Mouse (Mus musculus) small intestine, adult 2 months (tissue): ENCODE measurements around the gene Papola. TPM values are rescaled to one million over a fixed set of nuclear protein-coding genes. Genes with fewer than 3 reads are reported as not detected.
A peak's percentile ranks its signal among the peaks of the same experiment; 100 is the strongest.

Experiments
- H3K27ac ChIP-seq: fragments of 200-500 bp; 2 replicates; pipeline ENCODE4 v1.5.1; 2012; ENCODE audit warnings: low read depth, low read length, control low read depth, inconsistent platforms; ENCODE audit not compliant: insufficient read depth
- H3K27me3 ChIP-seq: fragments of 200-500 bp; 2 replicates; pipeline ENCODE4 v1.6.1; 2012; ENCODE audit warnings: mild to moderate bottlenecking, moderate library complexity, low read length, inconsistent platforms; ENCODE audit not compliant: control insufficient read depth, insufficient read depth
- H3K36me3 ChIP-seq: fragments of 200-500 bp; 2 replicates; pipeline ENCODE4 v1.6.1; 2012; ENCODE audit warnings: mild to moderate bottlenecking, low read length, control low read depth, inconsistent platforms; ENCODE audit not compliant: control insufficient read depth, insufficient read depth
- H3K4me1 ChIP-seq: fragments of 200-500 bp; 2 replicates; pipeline ENCODE4 v1.6.1; 2012; ENCODE audit warnings: low read length, inconsistent platforms, mixed read lengths; ENCODE audit not compliant: control insufficient read depth, insufficient read depth, insufficient read length
- H3K4me3 ChIP-seq: fragments of 200-500 bp; 2 replicates; pipeline ENCODE4 v1.5.1; 2012; ENCODE audit warnings: low read depth, mild to moderate bottlenecking, control low read depth, inconsistent platforms, low read length, moderate library complexity
- CTCF ChIP-seq: fragments of 200-500 bp; IDR thresholded peaks from 2 replicates; pipeline ENCODE4 v1.5.1; 2012; ENCODE audit warnings: low read depth, mild to moderate bottlenecking, control low read depth, inconsistent platforms, low read length, moderate library complexity, mixed read lengths; ENCODE audit not compliant: insufficient replicate concordance, insufficient read length; ENCODE audit errors: extremely low read depth
- POLR2A ChIP-seq: fragments of 200-500 bp; IDR thresholded peaks from 2 replicates; pipeline ENCODE4 v1.6.1; 2012; ENCODE audit warnings: low read depth, mild to moderate bottlenecking, control low read depth, inconsistent platforms, low read length, moderate library complexity
- WGBS: fragments of 180-500 bp; shearing (Covaris S2); methylation state at CpG from one replicate; pipeline ENCODE4 v1.1.7; 2018; 5-methylcytosine and 5-hydroxymethylcytosine counted together
- polyA plus RNA-seq: library from polyadenylated mRNA; depleted of rRNA; stranded (reverse); fragments of >200 nt; gene quantifications from 2 replicates; pipeline ENCODE4 v1.2.3, GENCODE M21; 2012

Papola gene
- polyA plus RNA-seq, 1 experiment = 61.3 TPM

DNA sequence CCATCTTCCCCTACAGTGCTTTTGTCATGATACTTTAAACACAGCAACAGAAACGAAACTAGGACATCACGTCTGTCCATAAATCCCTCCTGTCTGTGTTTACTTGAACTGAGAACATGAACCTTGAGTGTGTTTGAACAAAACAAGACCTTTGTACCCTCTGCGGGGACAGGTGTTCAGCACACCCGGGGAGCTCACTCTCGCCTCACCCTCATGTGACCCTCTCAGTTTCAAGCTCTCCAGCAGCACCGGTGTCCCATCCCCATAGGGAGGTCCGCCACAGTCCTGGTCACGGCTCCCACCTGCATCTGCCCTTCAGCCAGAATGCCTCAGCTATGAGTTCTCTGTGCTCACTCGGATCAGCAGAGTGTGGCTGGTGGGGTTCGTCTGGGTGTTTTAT, 30.7 kb upstream of the Papola start:
- H3K4me1 ChIP-seq = peaks cover 22% of the 10 kb centered on the region
- 28% methylated on average over 10 of the region's 10 CpGs for WGBS
- peak overlapping the region; percentile 46 for H3K27ac ChIP-seq
- H3K27me3 ChIP-seq = no peaks in the 10 kb centered on the region
- TF ChIP-seq CTCF = no peak
- TF ChIP-seq POLR2A = no peak
- peak overlapping the region; percentile 16; the same call in 1 of the 2 replicates for H3K4me3 ChIP-seq
- H3K36me3 ChIP-seq = no peaks in the 10 kb centered on the region

DNA sequence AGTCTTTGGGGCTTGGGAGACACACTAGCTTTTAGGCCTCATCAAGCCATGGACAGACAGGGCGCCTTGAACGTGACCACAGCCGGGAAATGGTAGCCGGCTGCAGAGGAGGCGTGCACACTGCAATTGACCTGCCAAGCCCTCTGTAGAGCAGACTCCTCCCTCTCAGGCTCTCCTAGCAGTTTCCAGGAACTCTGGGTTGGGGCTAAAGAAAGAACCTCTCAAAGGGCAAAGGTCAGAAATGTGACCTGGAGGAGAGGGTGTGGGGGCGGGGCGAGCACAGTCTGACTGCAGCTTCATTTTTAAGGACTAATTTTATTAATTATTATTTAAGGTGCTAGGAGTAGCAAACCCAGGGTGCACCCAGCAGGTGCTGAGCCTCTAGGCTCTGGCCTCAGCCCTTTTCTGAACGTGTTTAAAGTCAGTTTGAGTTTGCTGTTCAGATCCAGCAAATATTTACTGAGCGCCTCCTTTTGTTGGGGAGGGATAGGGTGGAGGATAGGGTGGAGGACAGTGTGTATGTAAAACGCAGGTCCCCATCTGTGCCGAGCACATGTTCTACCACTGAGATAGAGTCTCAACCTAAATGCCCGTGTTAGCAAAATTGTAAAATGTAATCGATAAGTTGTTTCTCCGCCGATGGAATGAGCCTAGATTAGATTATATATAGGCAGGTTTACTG, 26.5 kb upstream of the Papola start:
- TF ChIP-seq POLR2A = 0 out of 2 replicates have a peak, but pooled peaks have one; percentile 27
- no peak for TF ChIP-seq CTCF
- Histone ChIP-seq H3K36me3 (no peaks in the 10 kb centered on the region), H3K4me3 (no peak overlapping the region), H3K27ac (peak overlapping the region; percentile 68), H3K4me1 (peaks cover 28% of the 10 kb centered on the region), H3K27me3 (no peaks in the 10 kb centered on the region)
- WGBS = 19% methylated on average over 15 of the region's 15 CpGs

- H3K27me3 ChIP-seq = no peaks in the 10 kb centered on the region
- peak overlapping the region; percentile 68; the same call in 1 of the 2 replicates for H3K27ac ChIP-seq
- H3K36me3 ChIP-seq = no peaks in the 10 kb centered on the region
- no peak overlapping the region for H3K4me3 ChIP-seq
- peaks cover 21% of the 10 kb centered on the region for H3K4me1 ChIP-seq
- 39% methylated on average over 2 of the region's 2 CpGs for WGBS
- no peak for TF ChIP-seq CTCF
- no peak for TF ChIP-seq POLR2A
These were observed 25.6 kb upstream of the Papola start for GRCm38 (mm10) chr12:105758911-105759310.

DNA sequence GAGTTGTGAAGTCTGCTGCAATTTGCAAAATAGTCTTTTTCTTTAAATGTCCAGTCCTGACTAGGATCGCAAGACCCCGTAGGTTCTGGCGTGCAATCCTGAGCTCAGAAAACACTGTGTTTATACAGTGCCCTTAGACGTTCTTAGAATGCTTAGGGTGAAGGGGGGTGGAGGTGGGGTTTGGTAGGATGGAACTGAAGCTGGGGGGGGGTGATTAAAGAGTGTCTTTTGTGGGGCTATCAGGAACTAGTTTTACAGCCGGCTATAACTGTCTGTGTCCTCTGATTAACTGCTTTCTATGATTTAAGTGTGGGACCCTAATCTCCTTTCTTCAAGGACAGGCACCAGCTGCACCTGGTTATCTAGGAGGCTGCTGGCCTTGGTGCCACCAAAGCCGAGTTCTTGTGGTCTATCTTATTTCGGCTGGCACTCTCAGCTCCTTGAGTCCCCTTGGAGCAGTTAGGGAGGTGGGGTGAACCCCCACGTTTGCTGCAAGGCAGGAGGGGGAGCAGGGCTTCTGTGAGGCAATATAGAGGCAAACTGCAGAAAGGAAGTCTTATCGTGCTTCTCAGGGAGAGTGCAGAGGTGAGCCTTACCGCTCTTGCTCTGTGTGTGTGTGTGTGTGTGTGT, 24.5 kb upstream of the Papola start:
- TF ChIP-seq CTCF (no peak), POLR2A (no peak)
- WGBS = 9% methylated on average over 10 of the region's 10 CpGs
- H3K4me1 ChIP-seq = peaks cover 18% of the 10 kb centered on the region; the same call in 1 of the 2 replicates
- no peaks in the 10 kb centered on the region for H3K27me3 ChIP-seq
- H3K36me3 ChIP-seq = no peaks in the 10 kb centered on the region
- H3K27ac ChIP-seq = 0 out of 2 replicates have a peak overlapping the region, but pooled peaks have one; percentile 31
- H3K4me3 ChIP-seq = no peak overlapping the region

GRCm38 (mm10) chr12:105761171-105761570, 23.3 kb upstream of the Papola start:
- no peak overlapping the region for H3K27ac ChIP-seq

DNA sequence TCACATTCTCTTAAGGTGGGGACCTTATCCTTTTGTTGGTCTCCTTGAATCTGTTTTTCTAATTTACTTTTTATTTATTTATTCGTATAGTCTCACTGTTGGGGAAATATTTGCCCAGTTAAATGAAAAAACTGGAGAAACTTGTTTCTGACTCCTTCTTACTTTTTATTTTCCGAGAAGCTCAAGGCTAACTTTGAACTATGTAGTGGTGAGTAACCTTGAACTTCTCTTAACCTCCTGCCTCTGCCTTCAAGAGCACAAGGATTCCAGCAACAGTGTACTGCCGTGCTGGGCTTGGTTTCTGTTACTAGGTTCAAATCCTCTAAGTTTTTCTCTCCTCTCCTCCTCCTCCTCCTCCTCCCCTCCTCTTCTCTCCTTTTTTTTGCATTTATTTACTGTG, 22.9 kb upstream of the Papola start:
- 30% methylated on average over 3 of the region's 3 CpGs for WGBS
- Histone ChIP-seq H3K36me3 (no peaks in the 10 kb centered on the region), H3K4me1 (peaks cover 12% of the 10 kb centered on the region; the same call in 1 of the 2 replicates), H3K27me3 (no peaks in the 10 kb centered on the region), H3K4me3 (no peak overlapping the region), H3K27ac (no peak overlapping the region)
- TF ChIP-seq POLR2A = no peak
- no peak for TF ChIP-seq CTCF

More at GRCm38 (mm10) chr12:105761171-105761570, 23.3 kb upstream of the Papola start:
- WGBS = 22% methylated on average over 11 of the region's 11 CpGs
- Histone ChIP-seq H3K36me3 (no peaks in the 10 kb centered on the region), H3K27me3 (no peaks in the 10 kb centered on the region), H3K4me1 (peaks cover 15% of the 10 kb centered on the region; the same call in 1 of the 2 replicates), H3K4me3 (peak overlapping the region; percentile 3; the same call in 1 of the 2 replicates)
- TF ChIP-seq POLR2A (no peak), CTCF (no peak)

GRCm38 (mm10) chr12:105769700-105770099, 14.8 kb upstream of the Papola start:
- 71% methylated on average over 10 of the region's 10 CpGs for WGBS
- Histone ChIP-seq H3K4me3 (no peak overlapping the region), H3K27me3 (no peaks in the 10 kb centered on the region), H3K27ac (no peak overlapping the region), H3K4me1 (no peaks in the 10 kb centered on the region), H3K36me3 (no peaks in the 10 kb centered on the region)
- no peak for TF ChIP-seq CTCF
- TF ChIP-seq POLR2A = no peak
